Mouse (Mus musculus): ENCODE measurements around the gene Tbc1d20.

DNA sequence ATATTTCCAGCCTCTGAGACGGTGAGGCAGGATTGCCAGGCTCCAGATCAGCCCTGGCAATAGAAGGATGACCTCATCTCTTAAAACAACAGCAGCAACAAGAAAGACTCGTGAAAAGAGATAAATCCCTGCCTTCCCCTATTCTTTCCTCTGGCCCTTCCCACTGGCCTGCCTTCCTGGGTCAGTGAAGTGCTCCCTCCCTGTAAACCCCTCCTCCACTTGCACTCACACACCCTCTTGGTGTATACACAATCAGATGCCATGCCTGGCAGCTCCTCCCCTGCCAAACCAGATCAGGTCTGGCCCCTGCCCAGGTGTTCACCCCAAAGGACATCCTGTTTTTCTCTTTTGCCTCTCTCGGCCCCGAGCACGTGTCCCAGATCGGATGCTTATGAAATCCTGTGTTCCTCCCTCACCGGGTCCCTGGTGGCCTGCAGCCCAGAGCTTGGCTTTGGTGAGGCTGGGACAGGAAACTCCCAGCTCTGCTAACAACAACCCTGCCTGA lies 66.7 kb downstream of the Tbc1d20 start:
- TF ChIP-seq POLR2A (IDR thresholded peaks at IDR 0.05; ENCODE audit: insufficient read depth, low read depth, low read length) (no peak), CTCF (IDR thresholded peaks at IDR 0.05; ENCODE audit: insufficient read depth, low read depth, low read length) (no peak)

All from olfactory bulb, adult 2 months (tissue).